Mouse (Mus musculus): Measurements from ENCODE around the gene Esrrg. TPM values are rescaled to one million over a fixed set of nuclear protein-coding genes. Genes with fewer than 3 reads are reported as not detected.

Gene Esrrg
- total RNA-seq (2021), result 10 to 100 TPM; 15.7 to 19.6 TPM

- DNase-seq, result no peak
These were observed at the start of gene Esrrg for GRCm38 (mm10) chr1:187608261-187608921. Esrrg (plus strand) TSS chr1:187608791.

GRCm38 (mm10) chr1:187583982-187584381 lies 24.6 kb upstream of the Esrrg start:
- intact Hi-C loops (cut with DNase I), result no loop called here

More at GRCm38 (mm10) chr1:187608261-187608921, at the start of gene Esrrg:
- intact Hi-C loops (cut with DNase I), result no loop called here

GRCm38 (mm10) chr1:187586541-187587075 lies 22.0 kb upstream of the Esrrg start:
- no peak for DNase-seq
- intact Hi-C loops (cut with DNase I), result no loop called here

More at GRCm38 (mm10) chr1:187583982-187584381, 24.6 kb upstream of the Esrrg start:
- no peak for DNase-seq

- intact Hi-C loops (cut with DNase I), result no loop called here
- DNase-seq, result no peak
These were observed 5.6 kb upstream of the Esrrg start for GRCm38 (mm10) chr1:187602942-187603341.

GRCm38 (mm10) chr1:187604063-187604484 lies 4.5 kb upstream of the Esrrg start:
- no peak for DNase-seq
- intact Hi-C loops (cut with DNase I), result no loop called here

- intact Hi-C loops (cut with DNase I), result no loop called here
These were observed 3.8 kb upstream of the Esrrg start for GRCm38 (mm10) chr1:187604691-187605310.

GRCm38 (mm10) chr1:187605391-187606270 lies 3.0 kb upstream of the Esrrg start:
- DNase-seq, result peak; percentile 38
- intact Hi-C loops (cut with DNase I), result no loop called here

More at GRCm38 (mm10) chr1:187604691-187605310, 3.8 kb upstream of the Esrrg start:
- DNase-seq, result peak; percentile 7

- intact Hi-C loops (cut with DNase I), result no loop called here
These were observed 2.1 kb upstream of the Esrrg start for GRCm38 (mm10) chr1:187606271-187607040.

GRCm38 (mm10) chr1:187607065-187608047 lies 1.2 kb upstream of the Esrrg start:
- intact Hi-C loops (cut with DNase I), result no loop called here
- no peak for DNase-seq

More at GRCm38 (mm10) chr1:187606271-187607040, 2.1 kb upstream of the Esrrg start:
- no peak for DNase-seq

- peak; percentile 28 for DNase-seq
- intact Hi-C loops (cut with DNase I), result no loop called here
These were observed 646 bp downstream of the Esrrg start for GRCm38 (mm10) chr1:187609021-187609852.

GRCm38 (mm10) chr1:187609853-187610230 lies 1.3 kb downstream of the Esrrg start:
- intact Hi-C loops (cut with DNase I), result no loop called here

GRCm38 (mm10) chr1:187610336-187610948 lies 1.9 kb downstream of the Esrrg start:
- intact Hi-C loops (cut with DNase I), result no loop called here
- DNase-seq, result no peak

More at GRCm38 (mm10) chr1:187609853-187610230, 1.3 kb downstream of the Esrrg start:
- no peak for DNase-seq

GRCm38 (mm10) chr1:187611925-187612324 lies 3.3 kb downstream of the Esrrg start:
- intact Hi-C loops (cut with DNase I), result no loop called here
- no peak for DNase-seq

- no peak for DNase-seq
- intact Hi-C loops (cut with DNase I), result no loop called here
These were observed 4.7 kb downstream of the Esrrg start for GRCm38 (mm10) chr1:187613277-187613676.

GRCm38 (mm10) chr1:187623981-187624380 lies 15.4 kb downstream of the Esrrg start:
- intact Hi-C loops (cut with DNase I), result no loop called here
- DNase-seq, result no peak

- intact Hi-C loops (cut with DNase I), result no loop called here
- no peak for DNase-seq
These were observed 21.8 kb downstream of the Esrrg start for GRCm38 (mm10) chr1:187630361-187630760.

GRCm38 (mm10) chr1:187631486-187631885 lies 22.9 kb downstream of the Esrrg start:
- no peak for DNase-seq

GRCm38 (mm10) chr1:187645258-187645657 lies 36.7 kb downstream of the Esrrg start:
- intact Hi-C loops (cut with DNase I), result loop anchor here (2.0 kb wide), 1 partner anchor 64 kb away; no protein-coding TSS in a partner anchor
- no peak for DNase-seq

More at GRCm38 (mm10) chr1:187631486-187631885, 22.9 kb downstream of the Esrrg start:
- intact Hi-C loops (cut with DNase I), result no loop called here
